Mouse (Mus musculus): ENCODE data around the gene Crebbp. TPM values are rescaled to one million over a fixed set of nuclear protein-coding genes. Genes with fewer than 3 reads are reported as not detected.

The Crebbp gene
- polyA plus RNA-seq, 1 experiment = 42.5 TPM

- no peaks in the 10 kb centered on the region; the same call in 1 of the 2 replicates for H3K4me1 ChIP-seq (ENCODE audit: control insufficient read depth, insufficient read depth, low read length)
- WGBS = 46% methylated on average over 1 of the region's 1 CpGs
- H3K4me3 ChIP-seq (replicated peaks; ENCODE audit: control insufficient read depth, low read depth, low read length) = no peak overlapping the region
- TF ChIP-seq POLR2A (IDR thresholded peaks at IDR 0.05; ENCODE audit: borderline replicate concordance, control insufficient read depth, low read depth, low read length) (no peak), CTCF (IDR thresholded peaks at IDR 0.05; ENCODE audit: control insufficient read depth, insufficient read depth, low read length) (no peak)
- H3K27ac ChIP-seq (ENCODE audit: control insufficient read depth, insufficient read depth, low read depth, low read length, poor library complexity) = no peak overlapping the region
These were observed 84.9 kb downstream of the Crebbp start for GRCm38 (mm10) chr16:4128894-4129293.

- Histone ChIP-seq H3K27ac (ENCODE audit: control insufficient read depth, insufficient read depth, low read depth, low read length, poor library complexity) (no peak overlapping the region), H3K4me3 (replicated peaks; ENCODE audit: control insufficient read depth, low read depth, low read length) (no peak overlapping the region), H3K4me1 (ENCODE audit: control insufficient read depth, insufficient read depth, low read length) (no peaks in the 10 kb centered on the region)
- WGBS = 76% methylated on average over 4 of the region's 4 CpGs
- TF ChIP-seq CTCF (IDR thresholded peaks at IDR 0.05; ENCODE audit: control insufficient read depth, insufficient read depth, low read length) (no peak), POLR2A (IDR thresholded peaks at IDR 0.05; ENCODE audit: borderline replicate concordance, control insufficient read depth, low read depth, low read length) (no peak)
These were observed 96.7 kb downstream of the Crebbp start for GRCm38 (mm10) chr16:4117072-4117471.

- H3K4me3 ChIP-seq (replicated peaks; ENCODE audit: control insufficient read depth, low read depth, low read length) = no peak overlapping the region
- H3K4me1 ChIP-seq (ENCODE audit: control insufficient read depth, insufficient read depth, low read length) = no peaks in the 10 kb centered on the region
- H3K27ac ChIP-seq (ENCODE audit: control insufficient read depth, insufficient read depth, low read depth, low read length, poor library complexity) = no peak overlapping the region
- TF ChIP-seq POLR2A (IDR thresholded peaks at IDR 0.05; ENCODE audit: borderline replicate concordance, control insufficient read depth, low read depth, low read length) (no peak), CTCF (IDR thresholded peaks at IDR 0.05; ENCODE audit: control insufficient read depth, insufficient read depth, low read length) (no peak)
- WGBS = 80% methylated on average over 2 of the region's 2 CpGs
These were observed 113.4 kb downstream of the Crebbp start for GRCm38 (mm10) chr16:4100374-4100773.

- 89% methylated on average over 1 of the region's 1 CpGs for WGBS
- TF ChIP-seq POLR2A (IDR thresholded peaks at IDR 0.05; ENCODE audit: borderline replicate concordance, control insufficient read depth, low read depth, low read length) (no peak), CTCF (IDR thresholded peaks at IDR 0.05; ENCODE audit: control insufficient read depth, insufficient read depth, low read length) (no peak)
These were observed 116.3 kb downstream of the Crebbp start for GRCm38 (mm10) chr16:4097521-4097920.

GRCm38 (mm10) chr16:4096898-4097297 is 116.9 kb downstream of the Crebbp start:
- no peaks in the 10 kb centered on the region for H3K4me1 ChIP-seq (ENCODE audit: control insufficient read depth, insufficient read depth, low read length)
- no peak overlapping the region for H3K4me3 ChIP-seq (replicated peaks; ENCODE audit: control insufficient read depth, low read depth, low read length)
- H3K27ac ChIP-seq (ENCODE audit: control insufficient read depth, insufficient read depth, low read depth, low read length, poor library complexity) = no peak overlapping the region
- TF ChIP-seq POLR2A (IDR thresholded peaks at IDR 0.05; ENCODE audit: borderline replicate concordance, control insufficient read depth, low read depth, low read length) (no peak), CTCF (IDR thresholded peaks at IDR 0.05; ENCODE audit: control insufficient read depth, insufficient read depth, low read length) (no peak)

More at GRCm38 (mm10) chr16:4097521-4097920, 116.3 kb downstream of the Crebbp start:
- H3K4me3 ChIP-seq (replicated peaks; ENCODE audit: control insufficient read depth, low read depth, low read length) = no peak overlapping the region
- no peaks in the 10 kb centered on the region for H3K4me1 ChIP-seq (ENCODE audit: control insufficient read depth, insufficient read depth, low read length)
- H3K27ac ChIP-seq (ENCODE audit: control insufficient read depth, insufficient read depth, low read depth, low read length, poor library complexity) = no peak overlapping the region

GRCm38 (mm10) chr16:4096141-4096540 is 117.7 kb downstream of the Crebbp start:
- Histone ChIP-seq H3K4me1 (ENCODE audit: control insufficient read depth, insufficient read depth, low read length) (no peaks in the 10 kb centered on the region), H3K4me3 (replicated peaks; ENCODE audit: control insufficient read depth, low read depth, low read length) (no peak overlapping the region), H3K27ac (ENCODE audit: control insufficient read depth, insufficient read depth, low read depth, low read length, poor library complexity) (no peak overlapping the region)
- TF ChIP-seq POLR2A (IDR thresholded peaks at IDR 0.05; ENCODE audit: borderline replicate concordance, control insufficient read depth, low read depth, low read length) (no peak), CTCF (IDR thresholded peaks at IDR 0.05; ENCODE audit: control insufficient read depth, insufficient read depth, low read length) (no peak)
- WGBS = 90% methylated on average over 3 of the region's 3 CpGs

- no peaks in the 10 kb centered on the region for H3K4me1 ChIP-seq (ENCODE audit: control insufficient read depth, insufficient read depth, low read length)
- TF ChIP-seq CTCF (IDR thresholded peaks at IDR 0.05; ENCODE audit: control insufficient read depth, insufficient read depth, low read length) = no peak
- no peak for TF ChIP-seq POLR2A (IDR thresholded peaks at IDR 0.05; ENCODE audit: borderline replicate concordance, control insufficient read depth, low read depth, low read length)
- 90% methylated on average over 8 of the region's 8 CpGs for WGBS
- H3K4me3 ChIP-seq (replicated peaks; ENCODE audit: control insufficient read depth, low read depth, low read length) = no peak overlapping the region
- no peak overlapping the region for H3K27ac ChIP-seq (ENCODE audit: control insufficient read depth, insufficient read depth, low read depth, low read length, poor library complexity)
These were observed 126.4 kb downstream of the Crebbp start for GRCm38 (mm10) chr16:4087214-4087913.

- no peak for TF ChIP-seq CTCF (IDR thresholded peaks at IDR 0.05; ENCODE audit: control insufficient read depth, insufficient read depth, low read length)
- no peak for TF ChIP-seq POLR2A (IDR thresholded peaks at IDR 0.05; ENCODE audit: borderline replicate concordance, control insufficient read depth, low read depth, low read length)
- H3K4me1 ChIP-seq (ENCODE audit: control insufficient read depth, insufficient read depth, low read length) = no peaks in the 10 kb centered on the region
- no peak overlapping the region for H3K27ac ChIP-seq (ENCODE audit: control insufficient read depth, insufficient read depth, low read depth, low read length, poor library complexity)
- no peak overlapping the region for H3K4me3 ChIP-seq (replicated peaks; ENCODE audit: control insufficient read depth, low read depth, low read length)
- 91% methylated on average over 9 of the region's 9 CpGs for WGBS
These were observed 127.9 kb downstream of the Crebbp start for GRCm38 (mm10) chr16:4085851-4086387.
